Mouse (Mus musculus): ENCODE measurements around the gene Tubb4a. TPM values are rescaled to one million over a fixed set of nuclear protein-coding genes. Genes with fewer than 3 reads are reported as not detected.

The Tubb4a gene
- polyA plus RNA-seq, 1 experiment from 2014 or later = 17.5 TPM

- peaks cover 27% of the 10 kb centered on the region for H3K27me3 ChIP-seq
- no peak overlapping the region for H3K27ac ChIP-seq
- no peaks in the 10 kb centered on the region for H3K4me1 ChIP-seq
- no peak overlapping the region for H3K4me2 ChIP-seq (replicated peaks)
- H3K9me3 ChIP-seq = peaks cover 5% of the 10 kb centered on the region; the same call in 1 of the 2 replicates
- no peak for ATAC-seq (ENCODE audit: low FRiP score, low read depth)
- H3K4me3 ChIP-seq = no peak overlapping the region
- H3K36me3 ChIP-seq = no peaks in the 10 kb centered on the region
- WGBS = 36% methylated on average over 8 of the region's 8 CpGs
- no peak overlapping the region for H3K9ac ChIP-seq
Observed at GRCm38 (mm10) chr17:57038978-57039377, 48.6 kb downstream of the Tubb4a start.

- Histone ChIP-seq H3K9me3 (no peaks in the 10 kb centered on the region), H3K9ac (no peak overlapping the region), H3K36me3 (peaks cover 13% of the 10 kb centered on the region), H3K27me3 (peaks cover 10% of the 10 kb centered on the region), H3K27ac (no peak overlapping the region), H3K4me1 (peaks cover 21% of the 10 kb centered on the region), H3K4me2 (replicated peaks) (peak overlapping the region; percentile 70; the same call in 1 of the 2 replicates), H3K4me3 (peak overlapping the region; percentile 47)
- ATAC-seq (ENCODE audit: low FRiP score, low read depth) = no peak
- 86% methylated on average over 4 of the region's 4 CpGs for WGBS
Observed at GRCm38 (mm10) chr17:57032854-57033253, 54.7 kb downstream of the Tubb4a start.

- Histone ChIP-seq H3K27me3 (0 out of 2 replicates have a peak, but pooled peaks cover under 1% of the 10 kb centered on the region), H3K4me3 (peak overlapping the region; percentile 91), H3K4me2 (replicated peaks) (peak overlapping the region; percentile 70), H3K4me1 (peaks cover 21% of the 10 kb centered on the region), H3K9me3 (no peaks in the 10 kb centered on the region), H3K9ac (peak overlapping the region; percentile 65), H3K27ac (peak overlapping the region; percentile 85), H3K36me3 (peaks cover 23% of the 10 kb centered on the region)
- WGBS = under 1% methylated on average over 38 of the region's 38 CpGs
- peak; percentile 98 for ATAC-seq (ENCODE audit: low FRiP score, low read depth)
Observed at GRCm38 (mm10) chr17:57031661-57032420, 55.7 kb downstream of the Tubb4a start.

- H3K27ac ChIP-seq = peak within 1 kb of the TSS; percentile 91
- under 1% methylated on average over 79 of the region's 99 CpGs for WGBS
- H3K27me3 ChIP-seq = no peaks in the 10 kb centered on the region
- peaks cover 21% of the 10 kb centered on the region for H3K4me1 ChIP-seq
- no peaks in the 10 kb centered on the region for H3K9me3 ChIP-seq
- ATAC-seq (ENCODE audit: low FRiP score, low read depth) = no peak
- H3K4me2 ChIP-seq (replicated peaks) = peak within 1 kb of the TSS; percentile 87
- H3K4me3 ChIP-seq = peak within 1 kb of the TSS; percentile 91
- H3K9ac ChIP-seq = peak within 1 kb of the TSS; percentile 99
- H3K36me3 ChIP-seq = peaks cover 30% of the 10 kb centered on the region
Observed at GRCm38 (mm10) chr17:57030931-57031660, 56.5 kb downstream of the Tubb4a start, which contains the start of gene Khsrp. Khsrp (minus strand) TSS chr17:57031522.

Other genes with a start within 250 kb of the Tubb4a start
- gene Acsbg2, start 213.3 kb downstream of the Tubb4a start, polyA plus RNA-seq (2015; fragmentation: Nextera tagmentation; extraction: Ambion mirVana) = not detected in 2 replicates
- 0.29 and 0.47 TPM in 2 replicates for gene 1700061G19Rik, start 212.3 kb downstream of the Tubb4a start, polyA plus RNA-seq (2015; fragmentation: Nextera tagmentation; extraction: Ambion mirVana)
- gene Mllt1, start 152.4 kb downstream of the Tubb4a start, polyA plus RNA-seq (2015; fragmentation: Nextera tagmentation; extraction: Ambion mirVana) = 63.3 and 74.1 TPM in 2 replicates
- gene Acer1, start 105.7 kb downstream of the Tubb4a start, polyA plus RNA-seq (2015; fragmentation: Nextera tagmentation; extraction: Ambion mirVana) = not detected in 2 replicates
- 157 and 163 TPM in 2 replicates for gene Clpp, start 97.5 kb downstream of the Tubb4a start, polyA plus RNA-seq (2015; fragmentation: Nextera tagmentation; extraction: Ambion mirVana)
- gene Alkbh7, start 90.4 kb downstream of the Tubb4a start, polyA plus RNA-seq (2015; fragmentation: Nextera tagmentation; extraction: Ambion mirVana) = 41.7 and 44.4 TPM in 2 replicates
- gene Pspn, start 87.8 kb downstream of the Tubb4a start, polyA plus RNA-seq (2015; fragmentation: Nextera tagmentation; extraction: Ambion mirVana) = not detected in 2 replicates
- gene Gtf2f1, start 76.5 kb downstream of the Tubb4a start, polyA plus RNA-seq (2015; fragmentation: Nextera tagmentation; extraction: Ambion mirVana) = 61.0 and 61.5 TPM in 2 replicates
- gene Gm17949, start 76.3 kb downstream of the Tubb4a start, polyA plus RNA-seq (2015; fragmentation: Nextera tagmentation; extraction: Ambion mirVana) = 0.32 TPM in 1 of 2 replicates, not detected in the other
- 46.0 and 46.3 TPM in 2 replicates for gene Khsrp, start 56.3 kb downstream of the Tubb4a start, polyA plus RNA-seq (2015; fragmentation: Nextera tagmentation; extraction: Ambion mirVana)
- gene Slc25a41, start 46.1 kb downstream of the Tubb4a start, polyA plus RNA-seq (2015; fragmentation: Nextera tagmentation; extraction: Ambion mirVana) = not detected in 2 replicates
- 1.7 and 2.9 TPM in 2 replicates for gene Crb3, start 28.7 kb downstream of the Tubb4a start, polyA plus RNA-seq (2015; fragmentation: Nextera tagmentation; extraction: Ambion mirVana)
- 5.5 and 6.5 TPM in 2 replicates for gene Slc25a23, start 27.9 kb downstream of the Tubb4a start, polyA plus RNA-seq (2015; fragmentation: Nextera tagmentation; extraction: Ambion mirVana)
- 1.1 TPM in 2 replicates for gene Dennd1c, start 9.3 kb downstream of the Tubb4a start, polyA plus RNA-seq (2015; fragmentation: Nextera tagmentation; extraction: Ambion mirVana)
- gene Tnfsf9, start 17.5 kb upstream of the Tubb4a start, polyA plus RNA-seq (2015; fragmentation: Nextera tagmentation; extraction: Ambion mirVana) = 9.2 and 10.9 TPM in 2 replicates
- not detected in 2 replicates for gene Cd70, start 62.0 kb upstream of the Tubb4a start, polyA plus RNA-seq (2015; fragmentation: Nextera tagmentation; extraction: Ambion mirVana)
- gene Tnfsf14, start 106.4 kb upstream of the Tubb4a start, polyA plus RNA-seq (2015; fragmentation: Nextera tagmentation; extraction: Ambion mirVana) = 0.20 TPM in 1 of 2 replicates, not detected in the other
- 0.31 and 0.59 TPM in 2 replicates for gene C3, start 140.4 kb upstream of the Tubb4a start, polyA plus RNA-seq (2015; fragmentation: Nextera tagmentation; extraction: Ambion mirVana)
- gene Gpr108, start 160.7 kb upstream of the Tubb4a start, polyA plus RNA-seq (2015; fragmentation: Nextera tagmentation; extraction: Ambion mirVana) = 34.5 and 36.5 TPM in 2 replicates
- 28.8 and 38.1 TPM in 2 replicates for gene Trip10, start 161.7 kb upstream of the Tubb4a start, polyA plus RNA-seq (2015; fragmentation: Nextera tagmentation; extraction: Ambion mirVana)
- 2.1 and 2.7 TPM in 2 replicates for gene Vav1, start 191.3 kb upstream of the Tubb4a start, polyA plus RNA-seq (2015; fragmentation: Nextera tagmentation; extraction: Ambion mirVana)

All from limb, embryonic 13.5 days (tissue).